Mouse (Mus musculus): ENCODE measurements around the gene Flvcr1.

Gene Flvcr1

GRCm38 (mm10) chr1:191026021-191026713 lies at the start of gene Flvcr1:
TSS of gene Flvcr1 (minus strand) at chr1:191026158.
- DNase-seq (ENCODE audit: low read depth), result peak; percentile 98

DNA sequence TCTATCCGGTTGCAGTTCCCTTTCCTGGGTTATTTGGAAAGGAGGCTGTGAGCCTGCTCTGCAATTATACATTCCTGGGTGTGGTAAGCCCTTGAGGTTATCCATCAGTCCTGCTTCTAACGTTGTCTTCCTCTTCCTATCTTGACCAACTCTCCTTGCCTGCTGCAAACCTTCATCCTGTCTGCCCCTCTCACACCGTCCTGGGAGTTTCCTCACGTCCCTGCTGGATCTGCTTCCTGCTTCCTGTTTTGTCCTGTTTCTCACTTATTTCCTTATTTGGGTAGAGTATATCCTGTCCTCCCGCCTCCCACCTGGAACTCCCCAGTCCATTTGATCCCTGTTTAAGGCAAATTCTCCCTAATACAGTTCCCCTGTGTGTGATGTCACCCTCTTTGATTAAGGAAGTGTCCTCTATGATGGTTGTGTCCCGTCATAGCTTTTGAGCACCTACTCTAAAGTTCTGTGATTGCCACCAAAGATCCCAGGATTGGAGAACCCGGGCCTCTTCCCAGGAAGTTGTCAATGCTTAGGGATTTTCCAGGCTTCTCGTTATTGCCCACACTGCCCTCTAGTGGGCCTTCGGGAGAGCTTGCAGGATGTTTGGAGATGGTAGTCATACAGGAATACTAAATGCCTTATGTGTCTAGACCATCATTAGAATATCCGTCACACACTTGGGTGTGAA lies 49.4 kb upstream of the Flvcr1 start:
- no peak for DNase-seq (ENCODE audit: low read depth)

GRCm38 (mm10) chr1:191073486-191073885 lies 47.5 kb upstream of the Flvcr1 start:
- no peak for DNase-seq (ENCODE audit: low read depth)

DNA sequence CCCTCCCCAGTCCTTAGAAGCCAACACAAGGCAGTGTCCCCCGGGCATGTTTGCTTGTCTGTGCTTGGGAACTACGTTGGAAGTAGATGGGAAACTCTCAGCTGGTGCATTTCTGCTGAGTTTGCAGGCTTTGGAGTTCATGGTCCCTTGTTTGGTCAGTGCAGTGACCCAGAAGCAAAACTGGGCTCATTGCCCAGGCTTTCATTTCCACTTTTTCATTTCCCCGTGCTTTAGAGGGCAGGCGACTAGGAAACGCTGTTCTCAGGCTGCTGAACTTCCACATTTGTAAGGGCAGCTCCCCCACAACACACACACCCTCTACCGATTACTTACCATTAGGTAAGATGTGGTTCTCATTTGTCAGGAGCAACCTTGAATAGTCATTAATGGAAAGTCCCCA lies 47.0 kb upstream of the Flvcr1 start:
- no peak for DNase-seq (ENCODE audit: low read depth)

DNA sequence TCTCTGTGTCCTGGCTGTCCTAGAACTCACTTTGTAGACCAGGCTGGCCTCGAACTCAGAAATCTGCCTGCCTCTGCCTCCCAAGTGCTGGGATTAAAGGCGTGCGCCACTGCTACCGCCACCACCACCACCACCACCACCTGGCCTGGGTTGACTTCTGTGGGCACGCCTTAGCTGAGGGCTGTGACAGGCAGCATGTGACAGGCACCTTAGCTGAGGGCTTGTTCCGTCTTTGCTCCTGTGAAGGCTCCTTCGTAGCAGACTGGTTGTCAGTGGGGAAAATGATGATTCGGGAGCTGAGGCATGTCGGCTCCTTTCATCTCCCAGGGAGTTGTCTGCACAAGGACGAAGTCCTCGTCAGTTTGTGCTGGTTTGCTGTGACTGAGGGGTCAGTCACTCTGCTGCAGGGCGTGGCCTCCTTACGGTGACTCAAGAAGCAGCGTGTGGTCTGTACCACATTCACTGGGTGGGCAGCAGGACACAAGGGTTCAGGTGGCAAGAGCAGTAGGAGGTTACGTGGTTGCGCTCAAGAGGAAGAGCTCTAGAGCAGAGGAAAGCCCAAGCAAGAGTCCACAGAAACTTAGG lies 46.5 kb upstream of the Flvcr1 start:
- DNase-seq (ENCODE audit: low read depth), result no peak

DNA sequence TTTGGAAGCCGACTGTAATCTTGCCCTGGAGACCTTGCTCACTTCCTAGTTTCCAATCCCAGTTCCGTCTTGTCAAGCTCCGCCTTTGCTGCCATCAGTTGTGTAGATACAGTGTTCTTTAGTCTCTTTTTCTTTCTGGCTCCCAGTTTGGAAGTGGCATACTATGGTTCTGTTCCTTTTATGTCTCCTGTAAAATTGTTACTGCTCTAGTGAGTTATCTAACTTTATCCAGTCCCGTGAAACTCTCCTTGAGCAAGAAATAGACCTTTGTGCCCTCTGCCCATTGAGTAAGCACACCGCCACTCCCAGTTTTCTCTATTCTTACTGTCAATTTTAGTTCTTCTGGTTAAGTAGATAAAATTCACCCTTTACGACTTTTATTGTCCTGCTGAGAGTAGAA lies 45.7 kb upstream of the Flvcr1 start:
- DNase-seq (ENCODE audit: low read depth), result no peak

DNA sequence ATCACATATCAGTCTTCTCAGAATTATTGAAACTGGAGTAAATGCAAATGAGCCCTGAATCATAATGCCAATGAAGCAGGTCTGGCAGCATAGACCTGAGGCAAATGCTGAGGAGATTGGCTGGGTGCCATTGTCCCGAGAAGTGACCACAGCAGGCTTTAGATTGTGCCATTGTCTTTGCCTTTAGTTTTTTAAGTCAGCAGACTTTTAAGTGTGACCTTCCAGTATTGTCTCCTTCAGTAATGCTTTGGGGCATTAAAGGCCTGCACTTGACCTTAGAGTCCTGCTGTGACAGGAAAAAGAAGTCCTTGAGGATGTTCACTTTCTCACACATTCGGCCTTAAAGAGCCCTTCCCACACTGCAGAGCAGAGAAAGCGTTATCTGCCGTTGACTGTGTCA lies 44.3 kb upstream of the Flvcr1 start:
- no peak for DNase-seq (ENCODE audit: low read depth)

- DNase-seq (ENCODE audit: low read depth), result no peak
Observed at GRCm38 (mm10) chr1:191068377-191068776, 42.4 kb upstream of the Flvcr1 start.

DNA sequence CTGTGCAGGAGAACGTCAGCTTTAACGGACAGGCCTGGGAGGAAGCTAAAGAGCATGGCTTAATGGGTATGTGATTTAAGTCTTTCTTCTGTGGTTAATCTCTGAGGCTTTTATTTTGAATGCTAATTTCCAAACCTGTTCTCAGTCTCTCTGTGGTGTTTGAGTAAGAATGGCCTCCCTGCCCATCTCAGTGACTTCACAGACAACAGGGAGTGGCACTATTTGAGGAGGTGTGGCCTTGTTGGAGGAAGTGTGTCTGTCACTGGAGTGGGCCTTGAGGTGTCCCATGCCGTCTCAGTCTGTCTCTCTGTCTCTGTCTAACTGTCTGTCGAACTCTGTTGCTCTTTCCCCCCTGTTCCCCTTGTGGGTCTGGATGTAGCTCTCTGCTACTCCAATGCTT lies 39.2 kb upstream of the Flvcr1 start:
- DNase-seq (ENCODE audit: low read depth), result no peak

- no peak for DNase-seq (ENCODE audit: low read depth)
Observed at GRCm38 (mm10) chr1:191064535-191064934, 38.6 kb upstream of the Flvcr1 start.

- no peak for DNase-seq (ENCODE audit: low read depth)
Observed at GRCm38 (mm10) chr1:191063700-191064099, 37.7 kb upstream of the Flvcr1 start.

DNA sequence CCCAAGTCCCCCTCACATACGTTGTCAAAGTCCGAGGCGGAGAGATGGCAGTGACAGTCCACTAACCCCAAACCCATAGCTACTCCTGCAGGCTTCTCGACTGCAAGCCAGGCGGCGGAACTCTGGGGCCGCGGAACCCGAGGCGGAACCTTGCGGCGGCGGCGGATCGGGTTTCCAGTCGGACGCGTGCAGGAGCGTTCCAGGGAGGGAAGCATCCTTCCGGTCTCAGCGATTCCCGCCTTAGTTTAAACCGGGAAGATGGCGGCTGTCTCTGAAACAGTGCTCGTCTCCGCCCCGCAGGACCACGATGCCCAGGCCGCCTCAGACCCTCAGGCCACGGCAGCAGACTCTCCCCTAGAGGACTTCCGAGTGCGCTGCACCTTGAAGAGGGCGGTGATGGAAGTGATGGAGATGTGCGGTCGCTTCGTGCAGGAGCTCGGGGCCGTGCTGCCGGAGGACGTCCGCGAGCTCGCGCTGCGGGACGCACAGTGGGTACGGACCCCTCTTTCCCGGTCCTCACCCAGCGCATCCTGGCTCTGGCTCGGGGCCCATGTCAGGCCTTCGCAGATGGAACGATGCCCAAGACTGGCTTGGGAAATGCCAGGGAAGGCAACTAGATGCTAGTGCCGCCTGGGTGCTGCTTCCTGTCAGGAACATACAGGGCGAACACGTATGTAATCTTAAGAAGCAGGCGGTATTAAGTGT lies 37.0 kb upstream of the Flvcr1 start, which contains the start of the genes Tatdn3 and Nsl1:
Gene Tatdn3 (minus strand): TSS at position 152 of the 705 bp plus-strand sequence.
Gene Nsl1 (plus strand): TSS at position 232 of the 705 bp plus-strand sequence.
- peak; percentile 86 for DNase-seq (ENCODE audit: low read depth)

GRCm38 (mm10) chr1:191062241-191062780 lies 36.4 kb upstream of the Flvcr1 start:
- DNase-seq (ENCODE audit: low read depth), result no peak

DNA sequence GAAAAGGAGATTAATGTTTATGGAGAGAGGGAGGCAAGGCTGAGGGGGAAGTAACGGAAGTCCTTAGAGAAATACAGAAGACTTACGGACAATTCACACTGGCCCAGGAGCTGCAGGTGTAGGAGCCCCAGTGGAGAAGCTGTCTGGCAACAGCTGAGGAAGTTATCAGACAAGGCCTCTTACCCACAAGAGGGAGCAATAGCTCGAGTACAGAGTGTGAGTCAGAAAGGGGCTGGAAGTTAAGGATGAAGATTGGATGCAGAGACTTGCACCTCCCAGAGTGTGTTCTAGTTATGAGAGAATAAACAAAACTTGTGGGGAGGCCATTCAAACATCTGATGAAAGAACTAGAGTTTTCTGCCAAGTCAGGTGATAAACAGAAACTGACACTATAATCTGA lies 31.5 kb upstream of the Flvcr1 start:
- DNase-seq (ENCODE audit: low read depth), result no peak

- no peak for DNase-seq (ENCODE audit: low read depth)
Observed at GRCm38 (mm10) chr1:191055533-191055873, 29.5 kb upstream of the Flvcr1 start.

DNA sequence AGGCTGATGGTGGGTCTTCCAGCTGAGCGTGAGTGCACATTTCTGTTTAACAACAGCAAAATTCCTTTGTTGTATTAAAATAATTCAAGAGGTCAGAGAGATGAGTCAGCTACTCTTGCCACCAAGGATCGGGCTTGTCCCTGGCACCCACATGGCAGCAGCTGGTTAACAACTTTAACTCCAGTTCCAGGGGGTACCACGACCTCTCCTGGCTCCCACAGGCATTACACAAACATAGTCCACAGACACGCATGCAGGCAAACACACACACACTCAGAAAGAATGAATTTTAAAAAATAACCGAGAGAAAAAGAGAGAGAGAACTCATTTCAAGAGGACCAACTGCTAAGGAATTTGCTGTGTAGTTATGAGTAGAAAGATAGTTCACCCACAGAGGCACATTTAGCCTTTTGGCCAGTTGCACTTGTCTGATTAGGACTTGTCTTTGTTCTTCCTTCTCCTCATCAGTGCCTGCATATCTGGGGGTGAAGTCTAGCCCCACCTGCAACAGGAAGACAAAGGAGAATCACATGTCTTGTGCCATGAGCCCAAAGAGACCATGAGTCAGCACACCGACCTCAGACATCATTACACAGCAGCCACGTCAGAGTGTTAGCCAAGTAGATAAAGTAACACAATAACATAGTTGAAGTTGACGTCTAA lies 29.0 kb upstream of the Flvcr1 start:
- no peak for DNase-seq (ENCODE audit: low read depth)

GRCm38 (mm10) chr1:191053555-191053954 lies 27.6 kb upstream of the Flvcr1 start:
- DNase-seq (ENCODE audit: low read depth), result no peak

GRCm38 (mm10) chr1:191046231-191046824 lies 20.4 kb upstream of the Flvcr1 start:
- no peak for DNase-seq (ENCODE audit: low read depth)

DNA sequence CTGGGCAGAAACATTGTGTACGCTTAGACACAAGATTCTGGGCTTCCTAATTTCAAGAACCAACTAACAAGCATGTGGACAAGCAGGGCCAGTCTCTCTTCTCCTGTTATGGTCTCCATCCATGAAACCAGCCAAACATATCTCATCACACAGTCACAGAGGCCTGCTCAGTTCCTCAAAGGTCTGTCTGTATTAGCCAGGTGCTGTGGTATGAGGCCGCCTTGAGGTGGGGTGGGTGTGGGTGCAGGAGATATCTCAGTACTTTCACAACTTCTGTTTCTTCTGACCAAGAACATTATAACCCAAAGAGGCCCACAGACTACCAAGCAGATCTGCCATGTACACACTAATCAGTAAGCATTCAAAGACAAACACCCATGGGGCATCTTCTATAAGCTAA lies 19.3 kb upstream of the Flvcr1 start:
- DNase-seq (ENCODE audit: low read depth), result no peak

DNA sequence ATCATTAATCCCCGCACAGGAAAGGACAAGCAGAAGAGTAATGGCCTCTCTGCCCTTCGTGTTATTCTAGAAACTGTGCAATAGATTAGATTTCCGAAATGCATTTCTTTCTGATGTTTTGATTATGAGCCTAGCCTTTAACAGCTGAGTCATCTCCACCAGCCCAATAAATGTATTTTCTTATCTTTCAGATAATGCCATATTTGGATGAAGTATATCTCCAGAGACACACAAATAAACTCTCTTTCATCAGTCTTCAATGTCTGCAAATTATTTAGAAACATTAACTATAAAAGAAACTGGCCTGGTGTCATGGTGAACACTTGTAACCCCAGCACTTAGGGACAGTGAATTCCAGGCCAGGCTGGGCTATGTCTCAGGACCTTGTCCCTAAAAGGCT lies 16.7 kb upstream of the Flvcr1 start:
- DNase-seq (ENCODE audit: low read depth), result no peak

DNA sequence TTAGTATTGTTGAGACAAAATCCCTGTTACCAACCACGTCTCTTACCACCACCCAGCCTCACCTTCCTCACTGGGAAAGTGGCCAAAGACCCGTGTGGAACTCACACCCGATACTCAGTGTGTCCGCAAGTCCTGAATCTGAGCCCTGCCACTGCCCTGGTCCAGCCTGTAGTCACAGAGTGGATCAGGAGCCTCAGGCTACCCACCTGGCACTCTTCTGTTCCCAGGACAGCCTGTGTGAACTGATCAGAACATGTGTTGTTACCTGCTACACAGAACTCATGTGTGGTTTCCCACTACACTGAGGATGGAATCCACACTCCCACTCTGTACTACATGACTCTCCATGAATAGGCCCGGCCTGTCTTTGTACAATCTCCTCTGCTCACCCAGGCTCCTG lies 16.1 kb upstream of the Flvcr1 start:
- DNase-seq (ENCODE audit: low read depth), result no peak

GRCm38 (mm10) chr1:191041352-191041751 lies 15.4 kb upstream of the Flvcr1 start:
- DNase-seq (ENCODE audit: low read depth), result no peak

Measured in c-Kit-positive CD71-negative TER-119-negative erythroid progenitor cells, embryonic 14.5 days (primary cell).